Mouse (Mus musculus) retina, postnatal 1 day (tissue): ENCODE data around the gene Dph7.

Source experiments
- DNase-seq: peaks from one replicate; pipeline ENCODE4 v3.0.0-alpha.2; 2012

Gene Dph7

DNA sequence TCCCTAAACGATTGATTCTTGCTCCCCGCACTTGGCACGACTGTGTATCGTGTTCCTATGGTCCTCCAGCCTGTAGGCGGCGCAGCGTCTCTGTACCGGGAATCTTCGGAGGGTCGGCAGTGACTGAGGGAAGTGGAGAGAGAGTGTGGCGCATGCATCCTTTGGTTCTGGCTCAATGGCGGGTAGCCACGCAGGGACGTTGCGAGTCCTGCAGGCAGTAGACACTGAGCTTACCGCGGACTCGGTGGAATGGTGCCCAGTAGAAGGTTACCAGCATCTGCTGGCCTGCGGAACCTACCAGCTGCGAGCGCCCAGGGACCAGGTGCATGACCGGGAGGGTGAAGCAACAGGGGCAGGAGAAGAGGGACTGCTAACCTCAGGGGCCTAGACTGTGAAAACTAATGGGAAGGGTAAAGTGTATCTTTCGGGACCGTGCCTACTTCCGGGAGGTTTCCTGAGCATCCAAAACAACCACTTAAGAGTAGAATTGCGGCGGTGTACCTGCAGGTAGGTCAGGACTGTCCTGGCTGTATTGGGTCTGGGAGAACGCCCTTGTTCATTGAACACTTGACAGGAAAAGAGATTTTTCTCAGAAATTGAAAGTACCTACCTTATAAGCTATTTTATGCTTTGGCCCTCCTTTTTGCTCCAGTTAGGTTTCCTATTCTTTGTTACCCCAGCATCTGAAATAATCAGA, at the start of gene Dph7:
Gene Dph7 (plus strand): TSS at position 97 of the 697 bp plus-strand sequence.
- peak; percentile 93 for DNase-seq

- no peak for DNase-seq
Measured at GRCm38 (mm10) chr2:24912589-24912988, 49.6 kb upstream of the Dph7 start.

- no peak for DNase-seq
Measured at GRCm38 (mm10) chr2:24914762-24915161, 47.4 kb upstream of the Dph7 start.

DNA sequence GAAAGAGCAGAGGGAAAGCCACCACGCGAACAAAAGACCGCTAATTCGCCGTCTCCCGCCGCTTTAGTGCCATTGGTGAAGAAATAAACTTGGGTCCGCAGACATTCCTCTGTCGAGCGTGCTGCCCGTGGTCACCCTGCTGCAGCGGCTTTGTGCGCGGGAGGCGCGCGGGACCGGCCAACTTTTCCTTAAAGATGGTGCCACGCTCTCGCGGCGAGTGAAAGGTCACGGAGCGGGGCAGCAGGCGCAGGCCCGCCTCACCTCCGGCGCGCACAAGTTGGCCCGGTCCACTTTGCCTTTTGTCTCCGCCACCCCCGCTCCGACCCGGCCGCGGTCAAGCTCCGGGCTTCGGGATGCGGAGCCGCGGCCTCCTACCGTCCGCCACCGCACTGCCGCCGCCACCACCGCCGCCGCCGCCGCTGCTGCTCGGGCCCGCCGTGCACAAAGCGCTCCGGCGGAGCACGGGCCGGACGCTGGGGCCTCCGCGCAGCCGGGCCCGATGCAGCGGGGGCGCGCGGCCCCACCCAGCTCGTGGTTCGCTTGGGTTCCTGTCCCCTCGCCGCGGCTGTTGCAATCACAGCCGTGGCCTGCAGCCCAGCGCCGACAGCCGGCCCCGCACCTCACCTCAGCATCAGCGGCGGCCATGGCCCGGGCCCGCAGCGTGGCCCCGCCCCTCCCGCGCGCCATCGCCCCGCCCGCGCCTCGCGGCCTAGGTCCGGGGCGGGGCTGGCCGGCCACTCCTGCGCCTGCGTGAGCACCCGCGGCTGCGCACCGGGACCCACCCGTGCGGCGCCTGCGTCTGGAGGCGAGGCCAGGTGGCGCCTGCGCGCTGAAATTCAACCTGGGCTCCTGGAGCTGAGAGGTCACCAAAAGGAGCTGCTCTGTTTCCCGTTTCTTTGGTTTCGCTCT, 43.0 kb upstream of the Dph7 start, which contains the start of gene Ehmt1:
Gene Ehmt1 (minus strand): TSS at position 685 of the 909 bp plus-strand sequence.
- peak; percentile 94 for DNase-seq

GRCm38 (mm10) chr2:24919839-24920175, 42.4 kb upstream of the Dph7 start:
- no peak for DNase-seq

DNA sequence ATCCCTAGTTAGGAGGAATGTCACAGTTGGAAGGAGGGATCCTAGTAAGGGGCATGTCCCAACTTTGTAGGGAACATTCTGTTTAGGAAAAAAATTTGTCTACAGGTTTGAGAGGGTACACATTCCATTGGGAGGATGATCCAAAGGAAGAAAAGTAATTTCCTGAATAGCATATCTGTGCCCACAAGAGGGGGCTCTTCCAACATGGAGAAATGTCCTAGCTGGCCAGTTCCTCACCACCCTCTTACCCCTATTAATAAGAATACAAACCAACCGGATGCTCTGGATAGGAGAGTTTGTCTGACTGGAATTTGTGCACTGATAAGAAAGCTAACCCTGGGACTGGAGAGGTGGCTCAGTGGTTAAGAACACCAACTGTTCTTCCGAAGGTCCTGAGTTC, 38.6 kb upstream of the Dph7 start:
- peak; percentile 51 for DNase-seq

DNA sequence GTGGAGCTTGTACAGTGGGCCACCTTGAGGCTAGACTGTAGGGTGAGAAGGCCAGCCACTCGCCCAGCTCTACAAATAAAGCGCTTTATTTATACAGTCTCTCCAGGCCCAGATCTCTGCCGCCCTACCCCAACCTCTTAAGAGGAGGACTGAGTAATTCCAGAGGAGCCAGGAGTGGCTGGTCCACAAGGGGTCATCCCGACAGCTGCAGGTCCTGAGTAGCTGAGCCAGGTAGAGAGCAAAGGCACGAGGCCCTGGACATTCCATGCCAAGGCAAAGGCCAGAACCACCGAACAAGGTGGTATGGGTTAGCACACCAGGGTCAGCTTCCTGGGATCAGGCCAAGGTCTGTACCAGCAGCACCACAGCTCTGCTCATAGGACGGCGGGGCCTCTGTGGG, 36.9 kb upstream of the Dph7 start:
- no peak for DNase-seq

- no peak for DNase-seq
Measured at GRCm38 (mm10) chr2:24926345-24926964, 35.7 kb upstream of the Dph7 start.

DNA sequence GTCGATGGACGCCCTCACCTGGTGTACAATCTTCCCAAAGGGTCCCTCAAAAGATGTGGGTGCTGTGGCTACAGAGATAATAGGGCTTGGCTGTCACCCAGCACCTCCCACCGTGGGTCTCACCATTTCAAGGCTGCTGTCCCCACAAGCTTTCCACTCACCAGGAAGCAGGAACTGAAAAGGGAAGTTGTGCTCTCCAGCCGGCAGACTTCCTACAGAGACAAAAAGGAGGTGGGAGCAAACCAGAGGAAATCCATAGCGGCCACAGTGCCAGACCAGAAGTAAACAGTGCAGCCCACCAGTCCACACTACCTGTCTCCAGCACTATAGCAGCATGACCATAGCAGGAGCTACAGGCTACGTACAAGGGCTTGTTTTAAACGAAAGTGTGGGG, 35.2 kb upstream of the Dph7 start:
- DNase-seq, result no peak

DNA sequence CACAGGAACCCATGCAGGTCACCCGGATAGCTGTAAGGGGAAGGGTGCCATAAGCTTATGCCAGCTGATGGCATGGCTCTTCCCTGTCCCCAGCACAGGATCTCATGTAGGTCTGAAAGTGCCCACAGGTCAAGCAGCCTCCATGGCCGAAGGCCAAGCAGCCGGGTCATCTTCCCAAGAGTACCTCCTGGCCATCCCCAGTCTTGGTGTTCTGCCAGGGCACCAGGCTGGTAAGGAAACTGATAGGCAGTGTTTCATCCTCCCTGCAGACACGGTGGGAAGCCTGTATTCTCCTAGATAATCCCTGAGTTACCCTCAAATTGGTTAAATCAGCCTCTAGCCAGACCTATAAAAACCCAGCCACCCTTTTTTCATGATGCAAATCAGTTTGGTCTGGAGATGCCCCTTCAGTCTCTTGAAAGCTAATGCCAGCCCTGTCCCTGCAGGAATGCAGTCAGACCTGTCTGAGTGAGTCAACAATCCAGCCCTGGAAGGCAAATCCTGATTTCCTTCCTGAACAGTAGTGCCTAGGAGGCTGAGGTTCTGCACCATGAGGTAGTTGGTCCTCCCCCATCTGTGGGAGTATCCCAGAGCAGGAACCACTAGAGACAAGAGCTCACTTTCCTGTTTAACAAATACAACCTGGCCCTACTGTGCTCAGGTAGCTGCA, 34.3 kb upstream of the Dph7 start:
- DNase-seq, result no peak

DNA sequence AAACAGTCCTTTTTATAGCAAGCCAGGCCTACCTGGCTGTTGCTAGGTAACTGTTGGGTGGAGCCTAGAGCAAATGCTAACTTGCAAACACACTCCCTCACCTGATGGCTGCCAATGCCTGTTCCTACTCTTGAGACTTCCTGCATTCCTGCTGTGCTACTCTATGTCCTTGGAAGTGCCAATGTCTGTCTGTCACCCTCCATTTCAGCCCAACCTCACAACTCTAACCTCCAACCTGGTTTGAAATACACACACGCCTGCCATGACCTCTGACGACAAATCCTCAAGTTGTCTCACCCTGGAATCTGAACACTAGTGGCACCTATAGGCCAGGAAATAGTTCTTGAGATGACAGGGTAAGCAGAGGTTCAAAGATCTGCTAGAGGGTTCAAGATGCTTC, 33.1 kb upstream of the Dph7 start:
- DNase-seq, result no peak

GRCm38 (mm10) chr2:24929593-24929992, 32.6 kb upstream of the Dph7 start:
- DNase-seq, result no peak

GRCm38 (mm10) chr2:24934441-24934963, 27.7 kb upstream of the Dph7 start:
- no peak for DNase-seq

DNA sequence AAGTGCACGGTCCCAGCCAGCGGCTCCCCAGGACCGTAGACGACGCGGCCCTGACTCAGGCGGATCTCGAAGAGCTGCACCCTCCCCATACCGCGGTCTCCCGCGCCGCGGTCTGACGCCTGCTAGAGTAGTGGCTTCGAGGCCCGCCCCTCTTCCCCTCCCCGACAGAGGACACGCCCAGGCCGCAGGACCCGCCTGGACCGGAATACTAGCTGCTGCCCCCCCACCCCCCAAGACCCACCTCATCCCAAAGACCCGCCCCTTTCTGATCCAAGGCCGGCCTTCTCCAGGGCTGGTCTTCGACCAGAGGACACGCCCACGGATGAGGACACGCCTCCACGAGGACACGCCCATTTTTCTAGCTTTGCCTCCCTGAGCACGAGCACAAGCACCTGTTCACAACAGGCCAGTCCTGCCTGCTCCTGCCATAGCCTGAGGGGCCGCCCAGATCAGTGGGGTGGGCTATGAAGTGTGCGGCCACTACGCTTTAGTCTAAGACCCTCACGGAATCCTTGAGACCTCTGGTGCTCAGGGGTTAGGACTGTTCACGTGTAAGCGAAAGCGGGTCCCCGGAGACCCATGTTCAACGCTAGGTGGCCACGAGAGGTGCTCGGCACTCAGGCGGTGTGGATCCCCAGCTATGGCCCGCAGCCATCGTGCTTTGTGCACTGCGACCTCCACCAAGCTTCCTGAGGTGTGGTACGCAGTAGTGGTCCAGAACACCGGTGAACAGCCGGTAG, 27.0 kb upstream of the Dph7 start, which contains the start of gene Arrdc1:
Gene Arrdc1 (minus strand): TSS at position 196 of the 740 bp plus-strand sequence.
- DNase-seq, result peak; percentile 97

DNA sequence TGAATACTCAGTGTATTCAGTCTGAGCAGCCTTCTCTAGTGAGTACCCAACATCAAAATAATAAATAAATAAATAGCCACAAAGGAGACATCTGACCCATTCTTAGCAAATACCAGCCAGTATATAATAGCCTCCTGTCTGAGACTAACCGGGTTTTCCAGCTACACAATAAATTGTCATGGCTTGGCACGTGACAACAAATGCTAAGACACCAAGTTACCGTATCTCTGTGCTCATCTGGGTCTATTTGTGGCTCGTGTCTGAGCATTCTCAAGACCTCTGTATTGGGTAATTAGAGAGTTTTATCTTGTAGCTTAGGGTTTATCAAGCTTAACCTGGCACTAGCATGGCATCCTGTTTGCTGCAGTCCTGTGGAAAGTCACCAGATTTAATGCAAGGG, 20.1 kb upstream of the Dph7 start:
- no peak for DNase-seq

- peak; percentile 64 for DNase-seq
Measured at GRCm38 (mm10) chr2:24944304-24944703, 17.9 kb upstream of the Dph7 start.

DNA sequence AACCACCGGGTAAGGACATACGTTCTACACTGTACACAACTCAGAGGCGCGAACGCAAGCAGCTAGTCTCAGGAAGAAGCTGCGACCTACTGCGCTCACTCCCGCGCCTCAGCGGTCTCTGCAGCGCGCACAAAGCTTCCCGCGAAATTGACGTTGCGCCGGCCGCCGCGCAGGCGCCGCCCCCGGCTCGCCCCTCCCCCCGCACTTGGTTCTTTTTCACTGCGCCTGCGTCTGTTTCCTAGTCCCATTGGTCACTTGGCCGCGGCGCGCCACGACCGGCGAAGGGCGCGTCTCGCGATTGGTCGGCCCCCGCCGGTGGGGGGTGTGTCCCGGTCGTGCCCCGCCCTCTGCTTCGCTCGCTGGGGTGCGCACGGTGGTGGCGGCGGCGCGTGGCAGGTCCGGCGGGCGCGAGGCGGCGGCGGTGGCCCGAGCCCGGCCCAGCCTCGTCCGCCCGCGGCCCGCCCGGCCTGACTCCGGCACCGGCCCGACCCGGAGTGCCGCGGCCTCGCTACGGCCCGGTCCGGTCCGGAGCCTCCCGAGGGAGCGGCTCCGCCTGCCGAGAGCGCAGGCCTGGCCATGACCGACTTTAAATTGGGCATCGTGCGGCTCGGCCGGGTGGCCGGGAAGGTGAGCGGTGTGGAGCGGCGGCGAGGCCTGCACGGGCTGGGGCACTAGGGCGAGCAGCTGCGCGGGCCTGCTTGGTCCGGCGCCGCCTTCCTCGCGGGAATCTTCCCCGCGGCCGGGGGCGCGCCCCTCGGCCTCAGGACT, 12.6 kb upstream of the Dph7 start, which contains the start of gene Zmynd19:
Gene Zmynd19 (plus strand): TSS at position 372 of the 768 bp plus-strand sequence.
- peak; percentile 98 for DNase-seq

- peak; percentile 52 for DNase-seq
Measured at GRCm38 (mm10) chr2:24950189-24950535, 12.0 kb upstream of the Dph7 start.

- DNase-seq, result no peak
Measured at GRCm38 (mm10) chr2:24952537-24953055, 9.6 kb upstream of the Dph7 start.

- peak; percentile 63 for DNase-seq
Measured at GRCm38 (mm10) chr2:24960910-24961309, 1.3 kb upstream of the Dph7 start.

DNA sequence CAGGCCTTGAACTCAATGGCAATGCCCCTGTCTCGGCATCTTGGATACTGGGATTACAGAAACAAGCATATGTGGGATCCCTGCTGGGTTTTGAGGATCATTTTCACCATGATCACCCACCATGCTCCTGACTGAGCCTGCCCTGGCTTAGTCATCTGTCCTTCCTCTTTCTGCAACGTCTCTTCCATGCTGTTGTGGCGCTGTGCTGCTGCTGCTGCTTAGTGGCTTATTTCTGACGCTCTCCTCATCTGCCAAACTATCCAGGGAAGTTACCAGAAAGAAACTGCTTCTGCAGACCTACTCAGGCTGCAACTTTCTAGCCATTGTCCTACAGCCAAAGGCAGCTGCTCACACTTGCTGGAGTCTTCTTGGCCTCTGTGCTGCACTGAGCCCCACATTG, 8.2 kb downstream of the Dph7 start:
- no peak for DNase-seq
